Mouse (Mus musculus) stomach, embryonic 16.5 days (tissue): ENCODE measurements around the gene Rpgrip1l. TPM values are rescaled to one million over a fixed set of nuclear protein-coding genes. Genes with fewer than 3 reads are reported as not detected.

ENCODE experiments used
- ATAC-seq: fragments of 200-750 bp; cut with Nextera tagmentation; 2 replicates; pipeline ENCODE4 v1.8.0; 2017; ENCODE audit warnings: moderate number of reproducible peaks, moderate TSS enrichment; ENCODE audit not compliant: insufficient read depth, low FRiP score
- H3K27ac ChIP-seq: fragments of 300-500 bp; sonication (generic); 2 replicates; pipeline ENCODE4 v1.5.1; 2014; ENCODE audit warnings: low read length
- H3K27me3 ChIP-seq: fragments of 300-500 bp; sonication (generic); 2 replicates; pipeline ENCODE4 v1.6.1; 2014; ENCODE audit warnings: low read length, control low read depth, mixed read lengths; ENCODE audit not compliant: control insufficient read depth, insufficient read depth
- H3K36me3 ChIP-seq: fragments of 300-500 bp; sonication (generic); 2 replicates; pipeline ENCODE4 v1.6.1; 2014; ENCODE audit warnings: low read length; ENCODE audit not compliant: control insufficient read depth, insufficient read depth
- H3K4me1 ChIP-seq: fragments of 300-500 bp; sonication (generic); 2 replicates; pipeline ENCODE4 v1.6.1; 2014; ENCODE audit warnings: low read length, control low read depth, mixed read lengths; ENCODE audit not compliant: control insufficient read depth, insufficient read depth
- H3K4me2 ChIP-seq: fragments of 300-500 bp; sonication (generic); 2 replicates; pipeline ENCODE4 v1.6.1; 2014; ENCODE audit warnings: low read depth, low read length, mixed read lengths
- H3K4me3 ChIP-seq: fragments of 300-500 bp; sonication (generic); replicated peaks from 2 replicates; pipeline ENCODE4 v1.5.1; 2014; ENCODE audit warnings: mild to moderate bottlenecking, low read length
- H3K9ac ChIP-seq: fragments of 300-500 bp; sonication (generic); 2 replicates; pipeline ENCODE4 v1.6.1; 2014; ENCODE audit warnings: low read length
- H3K9me3 ChIP-seq: fragments of 300-500 bp; sonication (generic); replicated peaks from 2 replicates; pipeline ENCODE4 v1.6.1; 2016; ENCODE audit warnings: low read length, control low read depth; ENCODE audit not compliant: control insufficient read depth
- WGBS: fragments of 180-500 bp; shearing (Covaris S2); extraction: QIAGEN DNeasy Blood & Tissue Kit; methylation state at CpG from one replicate; pipeline ENCODE4 v1.1.7; 2014; 5-methylcytosine and 5-hydroxymethylcytosine counted together
- polyA plus RNA-seq: library from polyadenylated mRNA; unstranded; fragments of >200 nt; fragmentation: Nextera tagmentation; extraction: Ambion mirVana; gene quantifications from 2 replicates; pipeline ENCODE4 v1.2.1, GENCODE M21; 2015

The Rpgrip1l gene
- polyA plus RNA-seq, 1 experiment from 2014 or later = 10.8 TPM

- 86% methylated on average over 7 of the region's 7 CpGs for WGBS
- H3K27me3 ChIP-seq = no peaks in the 10 kb centered on the region
- no peaks in the 10 kb centered on the region for H3K36me3 ChIP-seq
- H3K27ac ChIP-seq = no peak overlapping the region
- H3K4me1 ChIP-seq = no peaks in the 10 kb centered on the region
- H3K9me3 ChIP-seq = no peaks in the 10 kb centered on the region
- no peak for ATAC-seq
- no peak overlapping the region for H3K4me3 ChIP-seq
- no peak overlapping the region for H3K4me2 ChIP-seq
- no peak overlapping the region for H3K9ac ChIP-seq
Observed at GRCm38 (mm10) chr8:91323511-91323910, 10.4 kb upstream of the Rpgrip1l start.

- Histone ChIP-seq H3K27me3 (no peaks in the 10 kb centered on the region), H3K4me2 (no peak overlapping the region), H3K9me3 (no peaks in the 10 kb centered on the region), H3K27ac (no peak overlapping the region), H3K4me3 (no peak overlapping the region), H3K9ac (no peak overlapping the region), H3K4me1 (peaks cover 10% of the 10 kb centered on the region), H3K36me3 (no peaks in the 10 kb centered on the region)
- ATAC-seq = no peak
- 60% methylated on average over 7 of the region's 7 CpGs for WGBS
Observed at GRCm38 (mm10) chr8:91318938-91319729, 6.1 kb upstream of the Rpgrip1l start.

- no peak overlapping the region for H3K9ac ChIP-seq
- no peak overlapping the region for H3K4me3 ChIP-seq
- WGBS = 91% methylated on average over 5 of the region's 5 CpGs
Observed at GRCm38 (mm10) chr8:91317567-91318227, 4.6 kb upstream of the Rpgrip1l start.

GRCm38 (mm10) chr8:91312342-91312741, 720 bp downstream of the Rpgrip1l start:
- WGBS = 70% methylated on average over 2 of the region's 2 CpGs
- H3K36me3 ChIP-seq = no peaks in the 10 kb centered on the region
- H3K27me3 ChIP-seq = no peaks in the 10 kb centered on the region
- H3K4me3 ChIP-seq = peak overlapping the region; percentile 68
- no peaks in the 10 kb centered on the region for H3K9me3 ChIP-seq
- H3K9ac ChIP-seq = peak overlapping the region; percentile 79
- no peak for ATAC-seq
- no peak overlapping the region for H3K27ac ChIP-seq
- peaks cover 11% of the 10 kb centered on the region for H3K4me1 ChIP-seq
- H3K4me2 ChIP-seq = peak overlapping the region; percentile 62

More at GRCm38 (mm10) chr8:91317567-91318227, 4.6 kb upstream of the Rpgrip1l start:
- ATAC-seq = no peak
- no peak overlapping the region for H3K27ac ChIP-seq
- H3K9me3 ChIP-seq = no peaks in the 10 kb centered on the region
- H3K27me3 ChIP-seq = no peaks in the 10 kb centered on the region
- no peaks in the 10 kb centered on the region for H3K36me3 ChIP-seq
- peaks cover 11% of the 10 kb centered on the region for H3K4me1 ChIP-seq
- no peak overlapping the region for H3K4me2 ChIP-seq

GRCm38 (mm10) chr8:91304481-91305386, 8.3 kb downstream of the Rpgrip1l start:
- Histone ChIP-seq H3K9me3 (no peaks in the 10 kb centered on the region), H3K4me3 (no peak overlapping the region), H3K27me3 (no peaks in the 10 kb centered on the region), H3K27ac (peak overlapping the region; percentile 38; the same call in 1 of the 2 replicates), H3K4me2 (no peak overlapping the region), H3K36me3 (no peaks in the 10 kb centered on the region), H3K4me1 (no peaks in the 10 kb centered on the region), H3K9ac (no peak overlapping the region)
- 78% methylated on average over 17 of the region's 17 CpGs for WGBS
- ATAC-seq = no peak

GRCm38 (mm10) chr8:91298672-91299071, 14.4 kb downstream of the Rpgrip1l start:
- no peak for ATAC-seq
- WGBS = 89% methylated on average over 2 of the region's 2 CpGs

GRCm38 (mm10) chr8:91295786-91296185, 17.3 kb downstream of the Rpgrip1l start:
- H3K36me3 ChIP-seq = no peaks in the 10 kb centered on the region
- no peaks in the 10 kb centered on the region for H3K4me1 ChIP-seq
- no peak overlapping the region for H3K9ac ChIP-seq
- 85% methylated on average over 5 of the region's 5 CpGs for WGBS
- no peaks in the 10 kb centered on the region for H3K9me3 ChIP-seq
- H3K4me2 ChIP-seq = no peak overlapping the region
- no peak overlapping the region for H3K27ac ChIP-seq
- no peaks in the 10 kb centered on the region for H3K27me3 ChIP-seq
- no peak overlapping the region for H3K4me3 ChIP-seq
- ATAC-seq = no peak

More at GRCm38 (mm10) chr8:91298672-91299071, 14.4 kb downstream of the Rpgrip1l start:
- Histone ChIP-seq H3K4me2 (no peak overlapping the region), H3K4me3 (no peak overlapping the region), H3K4me1 (no peaks in the 10 kb centered on the region), H3K27ac (no peak overlapping the region), H3K9me3 (no peaks in the 10 kb centered on the region), H3K9ac (no peak overlapping the region), H3K36me3 (no peaks in the 10 kb centered on the region), H3K27me3 (no peaks in the 10 kb centered on the region)

- WGBS = 67% methylated on average over 4 of the region's 4 CpGs
- no peaks in the 10 kb centered on the region for H3K27me3 ChIP-seq
- no peaks in the 10 kb centered on the region for H3K9me3 ChIP-seq
- no peaks in the 10 kb centered on the region for H3K36me3 ChIP-seq
- H3K9ac ChIP-seq = no peak overlapping the region
- no peak overlapping the region for H3K4me2 ChIP-seq
- H3K4me3 ChIP-seq = no peak overlapping the region
- no peaks in the 10 kb centered on the region for H3K4me1 ChIP-seq
- no peak for ATAC-seq
- H3K27ac ChIP-seq = no peak overlapping the region
Observed at GRCm38 (mm10) chr8:91290576-91290975, 22.5 kb downstream of the Rpgrip1l start.
